Mouse (Mus musculus) liver, adult 2 months (tissue): ENCODE data around the gene Ly75. TPM values are rescaled to one million over a fixed set of nuclear protein-coding genes. Genes with fewer than 3 reads are reported as not detected.

ENCODE experiments used
- DNase-seq: peaks from one replicate; pipeline ENCODE4 v3.0.0-alpha.2; 2011; ENCODE audit warnings: low read depth, low spot score; ENCODE audit errors: extremely low read depth
- H3K27ac ChIP-seq: fragments of 200-500 bp; replicated peaks from 2 replicates; pipeline ENCODE4 v1.5.1; 2012; ENCODE audit warnings: low read depth, mild to moderate bottlenecking, control low read depth, inconsistent platforms, low read length; ENCODE audit not compliant: insufficient read depth
- H3K27me3 ChIP-seq: fragments of 200-500 bp; 2 replicates; pipeline ENCODE4 v1.6.1; 2012; ENCODE audit warnings: mild to moderate bottlenecking, moderate library complexity, low read length, inconsistent platforms; ENCODE audit not compliant: control insufficient read depth, insufficient read depth
- H3K36me3 ChIP-seq: fragments of 200-500 bp; 2 replicates; pipeline ENCODE4 v1.6.1; 2012; ENCODE audit warnings: low read length, inconsistent platforms; ENCODE audit not compliant: control insufficient read depth, insufficient read depth
- H3K4me1 ChIP-seq: fragments of 200-500 bp; 2 replicates; pipeline ENCODE4 v1.6.1; 2011; ENCODE audit warnings: low read length; ENCODE audit not compliant: control insufficient read depth, insufficient read depth
- H3K4me3 ChIP-seq: fragments of 200-500 bp; 2 replicates; pipeline ENCODE4 v1.5.1; 2011; ENCODE audit warnings: low read depth, mild to moderate bottlenecking, control low read depth, low read length, moderate library complexity; ENCODE audit not compliant: insufficient read depth
- H3K79me2 ChIP-seq: fragments of 200-500 bp; 2 replicates; pipeline ENCODE4 v1.6.1; 2012; ENCODE audit warnings: inconsistent platforms, mild to moderate bottlenecking, low read length, moderate library complexity; ENCODE audit not compliant: control insufficient read depth, insufficient read depth
- H3K9ac ChIP-seq: fragments of 200-500 bp; 2 replicates; pipeline ENCODE4 v1.6.1; 2012; ENCODE audit warnings: low read depth, mild to moderate bottlenecking, control low read depth, inconsistent platforms, low read length
- CTCF ChIP-seq: fragments of 200-500 bp; IDR thresholded peaks from 2 replicates; pipeline ENCODE4 v1.5.1; 2011; ENCODE audit warnings: low read depth, low read length, control low read depth
- POLR2A ChIP-seq: fragments of 200-500 bp; IDR thresholded peaks from 2 replicates; pipeline ENCODE4 v1.6.1; 2011; ENCODE audit warnings: low read length, control low read depth; ENCODE audit not compliant: insufficient read depth; ENCODE audit errors: extremely low read depth
- WGBS: fragments of 180-500 bp; shearing (Covaris S2); methylation state at CpG from one replicate; pipeline ENCODE4 v1.1.7; 2018; 5-methylcytosine and 5-hydroxymethylcytosine counted together
- polyA plus RNA-seq: library from polyadenylated mRNA; depleted of rRNA; stranded (reverse); fragments of >200 nt; gene quantifications from 2 replicates; pipeline ENCODE4 v1.2.3, GENCODE M21; 2012
- total RNA-seq: library from RNA; depleted of rRNA; stranded (reverse); fragments of >200 nt; gene quantifications from 2 replicates; pipeline ENCODE4 v1.2.3, GENCODE M21; 2014

Gene Ly75
- total and polyA plus RNA-seq, 2 experiments: 0.60 to 3.0 TPM

DNA sequence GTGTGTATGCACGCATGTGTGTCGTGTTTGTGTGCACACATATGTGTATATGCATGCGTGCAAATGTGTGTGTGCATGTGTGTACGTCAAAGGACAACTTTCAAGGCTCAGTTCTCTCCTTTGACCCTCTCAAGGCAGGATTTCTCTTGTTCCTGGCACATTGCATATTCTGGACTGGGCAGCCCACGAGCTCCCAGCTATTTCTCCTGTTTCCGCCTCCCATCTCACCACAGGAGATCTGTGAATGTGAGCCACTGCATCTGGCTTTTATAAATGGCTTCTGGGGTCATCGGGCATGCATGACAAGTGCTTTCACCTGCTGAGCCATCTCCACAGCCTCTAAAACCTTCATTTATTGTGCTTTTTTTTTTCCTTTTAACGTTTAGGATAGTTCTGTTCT lies 36.6 kb downstream of the Ly75 start:
- 93% methylated on average over 8 of the region's 8 CpGs for WGBS
- Histone ChIP-seq H3K79me2 (no peaks in the 10 kb centered on the region), H3K27me3 (no peaks in the 10 kb centered on the region), H3K9ac (no peak overlapping the region), H3K27ac (no peak overlapping the region), H3K4me1 (no peaks in the 10 kb centered on the region), H3K36me3 (no peaks in the 10 kb centered on the region), H3K4me3 (no peak overlapping the region)
- DNase-seq: no peak
- no peak for TF ChIP-seq POLR2A
- no peak for TF ChIP-seq CTCF

DNA sequence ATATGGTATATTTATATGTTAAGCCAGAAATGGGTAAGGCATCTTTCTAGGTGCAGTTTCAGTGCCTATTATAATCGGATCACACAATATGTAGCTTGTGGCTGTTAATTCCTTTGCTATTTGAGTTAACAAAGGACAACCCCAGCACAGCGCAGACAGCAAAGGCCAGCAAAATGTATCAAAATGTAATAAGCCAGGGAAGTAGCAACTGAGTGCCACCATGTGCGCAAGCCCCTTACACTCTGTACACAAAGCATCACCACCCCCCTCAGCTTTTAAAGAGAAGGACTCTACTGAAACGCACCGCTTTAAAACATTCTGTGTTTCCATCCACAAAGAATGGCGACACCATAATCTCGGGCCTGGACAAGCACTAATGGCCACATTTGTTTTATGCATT lies 37.4 kb downstream of the Ly75 start:
- no peaks in the 10 kb centered on the region for H3K4me1 ChIP-seq
- TF ChIP-seq CTCF (no peak), POLR2A (no peak)
- H3K27me3 ChIP-seq: no peaks in the 10 kb centered on the region
- DNase-seq: no peak
- H3K9ac ChIP-seq: no peak overlapping the region
- H3K27ac ChIP-seq: no peak overlapping the region
- 96% methylated on average over 7 of the region's 7 CpGs for WGBS
- no peaks in the 10 kb centered on the region for H3K79me2 ChIP-seq
- no peak overlapping the region for H3K4me3 ChIP-seq
- no peaks in the 10 kb centered on the region for H3K36me3 ChIP-seq

DNA sequence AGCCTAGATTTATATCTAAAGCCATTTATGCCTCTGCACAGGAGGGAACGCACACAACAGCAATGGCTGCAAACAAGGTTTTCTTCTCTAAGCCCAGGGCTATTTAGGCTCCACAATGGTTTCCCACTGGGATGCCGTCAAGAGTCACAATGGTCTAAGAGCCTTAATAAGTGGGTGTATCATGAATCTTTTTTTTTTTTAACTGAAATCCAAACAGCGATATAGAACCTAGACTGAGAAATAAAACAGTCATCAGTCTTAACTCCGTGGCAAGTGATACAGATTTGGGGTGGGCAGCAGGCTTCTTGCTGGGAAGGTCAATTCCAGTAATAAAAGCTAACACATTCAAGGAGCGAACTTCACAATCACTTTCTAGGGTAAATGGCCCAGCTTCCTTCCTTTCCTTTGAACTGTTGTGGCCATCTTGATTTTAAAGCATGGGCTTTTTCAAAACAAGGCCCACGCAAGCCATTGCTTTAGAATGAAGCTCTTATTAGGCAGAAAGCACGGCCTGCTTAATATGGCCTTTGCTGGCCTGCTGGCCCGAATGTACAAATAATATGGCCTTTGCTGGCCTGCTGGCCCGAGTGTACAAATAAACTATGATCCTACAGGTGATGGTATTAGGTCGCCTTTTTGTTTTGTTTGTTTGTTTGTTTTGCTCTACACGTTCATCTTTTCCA lies 39.4 kb downstream of the Ly75 start:
- no peak for DNase-seq
- H3K4me1 ChIP-seq: no peaks in the 10 kb centered on the region
- H3K27ac ChIP-seq: no peak overlapping the region
- no peaks in the 10 kb centered on the region for H3K36me3 ChIP-seq
- no peaks in the 10 kb centered on the region for H3K27me3 ChIP-seq
- no peak overlapping the region for H3K9ac ChIP-seq
- WGBS: 90% methylated on average over 11 of the region's 11 CpGs
- TF ChIP-seq POLR2A: no peak
- TF ChIP-seq CTCF: no peak
- no peak overlapping the region for H3K4me3 ChIP-seq
- H3K79me2 ChIP-seq: no peaks in the 10 kb centered on the region

DNA sequence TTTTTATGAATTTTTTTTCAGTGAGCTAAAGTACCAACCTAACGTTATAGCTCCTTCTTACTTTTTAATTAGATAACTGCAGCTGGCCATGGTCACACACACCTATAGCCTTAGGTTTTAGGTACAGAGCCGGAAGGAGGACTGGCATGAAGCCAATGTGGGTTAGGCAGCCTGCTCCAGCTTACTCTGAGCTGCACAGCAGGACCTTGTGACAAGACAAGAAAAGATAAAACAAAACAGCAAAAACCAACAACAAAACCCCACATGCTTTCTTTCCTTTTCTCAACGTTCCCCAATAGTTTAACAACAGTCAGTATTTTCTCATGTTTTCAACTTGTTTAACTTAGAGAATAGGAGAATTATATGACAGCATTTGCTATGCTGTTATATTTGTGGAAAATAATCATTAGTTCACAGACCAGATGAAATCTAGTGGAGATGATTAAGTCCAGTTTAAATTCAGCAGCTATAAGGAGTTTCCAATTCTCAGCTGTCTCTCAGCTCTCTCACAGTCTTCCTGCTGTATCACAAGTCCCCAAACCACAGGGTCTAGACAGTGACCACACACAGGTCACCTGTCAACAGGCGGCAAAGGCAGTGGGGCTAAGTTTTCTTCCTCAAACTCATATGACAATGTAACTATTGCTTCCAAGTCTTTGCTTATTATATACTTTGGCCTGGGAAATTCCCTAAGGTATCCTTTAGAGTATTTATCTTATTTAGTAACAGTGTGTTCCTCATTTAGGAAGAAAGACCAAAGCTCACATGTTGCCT lies 40.8 kb downstream of the Ly75 start:
- WGBS: 76% methylated on average over 4 of the region's 4 CpGs
- TF ChIP-seq POLR2A: no peak
- DNase-seq: no peak
- no peak overlapping the region for H3K9ac ChIP-seq
- H3K4me1 ChIP-seq: no peaks in the 10 kb centered on the region
- no peak overlapping the region for H3K4me3 ChIP-seq
- H3K36me3 ChIP-seq: no peaks in the 10 kb centered on the region
- no peak overlapping the region for H3K27ac ChIP-seq
- H3K79me2 ChIP-seq: no peaks in the 10 kb centered on the region
- H3K27me3 ChIP-seq: no peaks in the 10 kb centered on the region

DNA sequence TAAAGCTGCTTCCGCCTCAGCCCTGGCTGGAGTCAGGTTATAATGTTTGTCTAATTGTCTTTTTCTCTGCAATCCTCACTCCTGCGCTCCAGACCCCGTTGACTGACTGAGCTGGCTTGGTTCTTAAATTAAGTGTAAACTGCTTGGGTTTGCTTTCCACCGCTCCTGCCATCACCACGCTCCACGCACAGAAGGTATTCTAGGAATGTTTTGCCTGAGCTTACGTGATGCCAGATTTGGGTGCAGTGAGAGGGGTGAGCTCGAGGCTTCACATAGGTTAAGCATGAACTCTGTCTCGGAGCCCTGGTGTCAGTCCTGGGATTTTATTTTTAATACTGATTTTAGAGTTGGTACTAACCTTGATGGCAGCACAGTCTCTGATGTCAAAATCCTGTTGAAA lies 45.2 kb downstream of the Ly75 start:
- Histone ChIP-seq H3K36me3 (no peaks in the 10 kb centered on the region), H3K27me3 (no peaks in the 10 kb centered on the region), H3K79me2 (no peaks in the 10 kb centered on the region), H3K9ac (no peak overlapping the region), H3K27ac (no peak overlapping the region), H3K4me1 (no peaks in the 10 kb centered on the region), H3K4me3 (no peak overlapping the region)
- TF ChIP-seq POLR2A (no peak), CTCF (no peak)
- 87% methylated on average over 9 of the region's 9 CpGs for WGBS
- no peak for DNase-seq

DNA sequence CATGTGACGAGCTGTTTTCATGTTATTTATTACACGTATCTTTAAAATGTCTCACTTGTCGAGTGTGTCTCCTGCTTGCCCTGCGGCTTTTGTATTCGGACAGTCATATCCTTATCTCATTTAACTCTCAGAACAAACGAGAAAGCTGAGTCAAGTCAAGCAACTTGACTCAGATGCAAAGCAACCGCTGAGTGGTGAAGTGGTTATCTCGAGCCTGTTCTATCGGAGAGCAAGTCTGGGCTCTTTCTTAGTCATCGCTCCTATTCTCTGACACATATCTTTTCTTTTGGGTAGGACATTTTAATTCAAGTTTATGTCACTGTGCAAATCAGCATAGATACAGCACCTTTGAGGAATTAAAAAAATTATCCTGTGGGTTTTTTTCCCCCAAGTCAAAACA lies 54.5 kb downstream of the Ly75 start:
- WGBS: 87% methylated on average over 10 of the region's 10 CpGs

More for the DNA sequence above, 54.5 kb downstream of the Ly75 start:
- no peaks in the 10 kb centered on the region for H3K36me3 ChIP-seq
- no peak for DNase-seq
- no peak for TF ChIP-seq POLR2A
- no peak for TF ChIP-seq CTCF
- H3K4me3 ChIP-seq: no peak overlapping the region
- H3K27ac ChIP-seq: no peak overlapping the region
- H3K27me3 ChIP-seq: no peaks in the 10 kb centered on the region
- H3K9ac ChIP-seq: no peak overlapping the region
- H3K79me2 ChIP-seq: no peaks in the 10 kb centered on the region
- H3K4me1 ChIP-seq: no peaks in the 10 kb centered on the region
